Mouse (Mus musculus) heart, embryonic 14.5 days (tissue): Measurements from ENCODE around the gene Sspn. TPM values are rescaled to one million over a fixed set of nuclear protein-coding genes. Genes with fewer than 3 reads are reported as not detected.

Experiments
- ATAC-seq: fragments of 200-750 bp; cut with Nextera tagmentation; 2 replicates; pipeline ENCODE4 v1.8.0; 2017; ENCODE audit warnings: low read depth, moderate TSS enrichment; ENCODE audit not compliant: insufficient number of reproducible peaks, insufficient read depth, low FRiP score
- H3K27ac ChIP-seq, 2 experiments: fragments of 200-500 bp in 1 of 2; fragments of 300-500 bp in 1 of 2; sonication (generic) in 1 of 2; replicated peaks in 1 of 2; 2 replicates each; pipeline ENCODE4 v1.5.1; 2012 to 2014; ENCODE audit warnings: low read depth in 2 of 2, low read length in 2 of 2, control low read depth in 1 of 2, mild to moderate bottlenecking in 1 of 2, mixed read lengths in 1 of 2; ENCODE audit not compliant: control insufficient read depth in 1 of 2, insufficient read depth in 1 of 2
- H3K27me3 ChIP-seq: fragments of 300-500 bp; sonication (generic); 2 replicates; pipeline ENCODE4 v1.6.1; 2014; ENCODE audit warnings: mild to moderate bottlenecking, low read length, control low read depth; ENCODE audit not compliant: control insufficient read depth, insufficient read depth
- H3K36me3 ChIP-seq: fragments of 300-500 bp; sonication (generic); 2 replicates; pipeline ENCODE4 v1.6.1; 2014; ENCODE audit warnings: mild to moderate bottlenecking, control low read depth, low read length, mixed read lengths; ENCODE audit not compliant: control insufficient read depth, insufficient read depth
- H3K4me1 ChIP-seq, 2 experiments: fragments of 200-500 bp in 1 of 2; fragments of 300-500 bp in 1 of 2; sonication (generic) in 1 of 2; 2 replicates each; pipeline ENCODE4 v1.6.1; 2012 to 2014; ENCODE audit warnings: low read length in 2 of 2, control low read depth in 1 of 2, mixed read lengths in 1 of 2; ENCODE audit not compliant: control insufficient read depth in 2 of 2, insufficient read depth in 2 of 2
- H3K4me2 ChIP-seq: fragments of 300-500 bp; sonication (generic); 2 replicates; pipeline ENCODE4 v1.6.1; 2014; ENCODE audit warnings: mild to moderate bottlenecking, low read length
- H3K4me3 ChIP-seq, 2 experiments: fragments of 200-500 bp in 1 of 2; fragments of 300-500 bp in 1 of 2; sonication (generic) in 1 of 2; 2 replicates each; pipeline ENCODE4 v1.5.1; 2012 to 2014; ENCODE audit warnings: low read length in 2 of 2, mild to moderate bottlenecking in 2 of 2, control low read depth in 1 of 2, low read depth in 1 of 2, moderate library complexity in 1 of 2; ENCODE audit not compliant: control insufficient read depth in 1 of 2, insufficient read depth in 1 of 2
- H3K9ac ChIP-seq: fragments of 300-500 bp; sonication (generic); 2 replicates; pipeline ENCODE4 v1.6.1; 2014; ENCODE audit warnings: mild to moderate bottlenecking, low read length
- H3K9me3 ChIP-seq: fragments of 300-500 bp; sonication (generic); 2 replicates; pipeline ENCODE4 v1.6.1; 2016; ENCODE audit warnings: low read length, control low read depth; ENCODE audit not compliant: control insufficient read depth
- WGBS: fragments of 180-500 bp; shearing (Covaris S2); extraction: QIAGEN DNeasy Blood & Tissue Kit; methylation state at CpG from one replicate; pipeline ENCODE4 v1.1.7; 2014; 5-methylcytosine and 5-hydroxymethylcytosine counted together
- polyA plus RNA-seq: library from polyadenylated mRNA; unstranded; fragments of >200 nt; fragmentation: Nextera tagmentation; extraction: Ambion mirVana; gene quantifications from 2 replicates; pipeline ENCODE4 v1.2.1, GENCODE M21; 2014

The Sspn gene
- polyA plus RNA-seq, result 51.7 and 66.4 TPM in 2 replicates

- ATAC-seq, result no peak
- Histone ChIP-seq H3K27me3 (no peaks in the 10 kb centered on the region), H3K36me3 (no peaks in the 10 kb centered on the region), H3K4me1 (peaks cover 13 to 20% of the 10 kb centered on the region in 2 experiments), H3K4me3 (no peak within 1 kb of the TSS), H3K4me2 (no peak within 1 kb of the TSS), H3K9ac (no peak within 1 kb of the TSS), H3K27ac (no peak within 1 kb of the TSS), H3K9me3 (no peaks in the 10 kb centered on the region)
- 69% methylated on average over 3 of the region's 3 CpGs for WGBS
Observed at GRCm38 (mm10) chr6:145931341-145931740, at the start of gene Sspn. Gene Sspn (plus strand): TSS chr6:145931641.

GRCm38 (mm10) chr6:145883010-145883409, 48.4 kb upstream of the Sspn start:
- Histone ChIP-seq H3K9ac (no peak overlapping the region), H3K27me3 (no peaks in the 10 kb centered on the region), H3K4me3 (no peak overlapping the region), H3K27ac (no peak overlapping the region), H3K4me1 (peaks cover 7 to 8% of the 10 kb centered on the region in 2 experiments), H3K4me2 (no peak overlapping the region), H3K9me3 (peaks cover 3% of the 10 kb centered on the region; the same call in 1 of the 2 replicates), H3K36me3 (no peaks in the 10 kb centered on the region)
- no peak for ATAC-seq
- 67% methylated on average over 1 of the region's 1 CpGs for WGBS

DNA sequence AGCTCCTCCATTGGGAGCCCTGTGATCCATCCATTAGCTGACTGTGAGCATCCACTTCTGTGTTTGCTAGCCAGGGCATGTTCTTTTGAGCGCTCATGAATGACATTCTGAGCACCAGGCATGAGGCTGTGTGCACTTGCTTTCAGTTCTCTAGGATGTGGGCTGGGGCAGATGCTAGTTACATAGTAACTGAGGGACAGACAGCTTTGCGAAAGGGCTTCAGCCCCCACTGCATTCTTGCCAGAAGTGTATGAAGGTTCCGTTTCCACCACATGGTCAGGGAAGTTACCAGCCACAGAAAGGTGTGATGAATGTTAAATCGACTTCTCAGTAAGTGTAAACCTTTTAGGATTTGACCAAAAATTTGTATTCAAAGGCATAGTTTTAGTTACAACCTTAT, 47.8 kb upstream of the Sspn start:
- no peak overlapping the region for H3K27ac ChIP-seq
- no peak for ATAC-seq
- no peak overlapping the region for H3K4me3 ChIP-seq
- H3K9me3 ChIP-seq, result peaks cover 3% of the 10 kb centered on the region; the same call in 1 of the 2 replicates
- H3K9ac ChIP-seq, result no peak overlapping the region
- H3K36me3 ChIP-seq, result no peaks in the 10 kb centered on the region
- H3K4me1 ChIP-seq, result peaks cover 7 to 8% of the 10 kb centered on the region in 2 experiments
- 85% methylated on average over 4 of the region's 4 CpGs for WGBS
- H3K4me2 ChIP-seq, result no peak overlapping the region
- no peaks in the 10 kb centered on the region for H3K27me3 ChIP-seq

- ATAC-seq, result no peak
Observed at GRCm38 (mm10) chr6:145885069-145885468, 46.4 kb upstream of the Sspn start.

DNA sequence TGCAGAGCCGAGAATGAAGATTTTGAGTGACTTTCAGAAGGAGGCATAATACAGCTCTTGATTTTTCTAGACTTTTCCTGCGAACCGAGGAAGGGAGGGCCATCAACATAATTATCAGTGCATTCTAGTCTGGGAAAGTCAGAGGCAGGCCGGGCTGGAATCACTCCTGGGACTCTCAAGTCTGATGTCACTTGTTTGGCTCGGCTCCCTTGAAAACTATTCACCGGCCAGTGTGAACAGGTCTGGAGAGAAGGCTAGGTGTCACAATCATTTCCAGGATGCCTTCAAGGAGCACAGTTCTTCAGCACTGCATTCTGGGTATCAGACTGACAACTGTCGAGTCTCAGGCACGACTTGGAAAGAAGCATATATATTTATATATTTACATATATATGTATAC, 45.2 kb upstream of the Sspn start:
- no peaks in the 10 kb centered on the region for H3K9me3 ChIP-seq
- peak overlapping the region; percentile 41 for H3K4me2 ChIP-seq
- H3K27me3 ChIP-seq, result no peaks in the 10 kb centered on the region
- peak; percentile 76 for ATAC-seq
- H3K9ac ChIP-seq, result no peak overlapping the region
- WGBS, result 15% methylated on average over 8 of the region's 8 CpGs
- peaks cover 7 to 8% of the 10 kb centered on the region in 2 experiments for H3K4me1 ChIP-seq
- H3K36me3 ChIP-seq, result no peaks in the 10 kb centered on the region
- H3K27ac ChIP-seq, result peak overlapping the region; percentile 77 to 80; a peak in 3 of 4 replicates
- no peak overlapping the region for H3K4me3 ChIP-seq

More at GRCm38 (mm10) chr6:145885069-145885468, 46.4 kb upstream of the Sspn start:
- 69% methylated on average over 4 of the region's 4 CpGs for WGBS
- Histone ChIP-seq H3K9ac (no peak overlapping the region), H3K27me3 (no peaks in the 10 kb centered on the region), H3K27ac (no peak overlapping the region), H3K9me3 (no peaks in the 10 kb centered on the region), H3K4me1 (peaks cover 7 to 8% of the 10 kb centered on the region in 2 experiments), H3K36me3 (no peaks in the 10 kb centered on the region), H3K4me2 (no peak overlapping the region), H3K4me3 (no peak overlapping the region)

DNA sequence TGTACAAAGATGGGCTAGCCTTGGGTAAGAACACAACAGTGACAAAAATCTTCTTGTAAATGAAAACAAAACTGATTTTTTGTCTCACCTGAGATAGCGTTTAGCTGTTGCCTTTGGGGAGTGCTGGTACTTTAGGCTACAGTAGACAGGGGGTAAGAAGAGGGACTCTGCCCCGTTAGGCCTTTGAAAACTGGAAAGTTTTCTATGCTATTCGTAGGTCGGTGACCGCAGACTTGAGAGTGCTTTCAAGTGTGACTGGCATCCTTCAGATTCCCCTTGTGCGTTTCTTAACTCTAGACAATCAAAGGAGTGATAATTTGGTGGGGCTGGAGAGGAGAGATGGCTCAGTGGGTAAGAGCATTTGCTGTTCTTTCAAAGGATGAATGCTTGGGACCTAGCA, 43.7 kb upstream of the Sspn start:
- H3K9ac ChIP-seq, result no peak overlapping the region
- H3K27me3 ChIP-seq, result no peaks in the 10 kb centered on the region
- no peaks in the 10 kb centered on the region for H3K36me3 ChIP-seq
- H3K4me2 ChIP-seq, result no peak overlapping the region
- no peaks in the 10 kb centered on the region for H3K9me3 ChIP-seq
- no peak overlapping the region for H3K4me3 ChIP-seq
- no peak overlapping the region for H3K27ac ChIP-seq
- no peak for ATAC-seq
- WGBS, result 82% methylated on average over 6 of the region's 6 CpGs
- peaks cover 7 to 8% of the 10 kb centered on the region in 2 experiments for H3K4me1 ChIP-seq

DNA sequence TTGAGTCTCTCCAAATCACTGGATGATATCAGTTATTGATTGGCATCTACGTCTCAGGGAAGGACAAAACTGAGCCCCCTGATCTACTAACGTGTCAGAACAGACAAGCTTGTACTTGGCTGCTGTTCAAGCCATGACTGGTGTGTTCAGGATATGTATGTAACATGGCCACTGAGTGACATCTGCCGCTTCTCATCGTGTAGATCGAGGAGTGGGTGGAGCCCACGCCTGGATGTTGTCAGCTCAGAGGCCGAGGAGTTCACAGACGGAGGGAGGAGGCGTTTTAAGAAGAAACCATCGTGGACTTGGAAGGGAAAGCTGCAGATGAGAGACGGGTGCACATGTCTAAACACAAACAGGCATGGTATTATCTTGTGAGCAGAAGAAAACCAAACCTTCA, 39.5 kb upstream of the Sspn start:
- ATAC-seq, result no peak
- H3K9me3 ChIP-seq, result no peaks in the 10 kb centered on the region
- no peaks in the 10 kb centered on the region for H3K36me3 ChIP-seq
- no peak overlapping the region for H3K27ac ChIP-seq
- H3K27me3 ChIP-seq, result no peaks in the 10 kb centered on the region
- H3K4me3 ChIP-seq, result no peak overlapping the region
- H3K4me1 ChIP-seq, result peaks cover 6% of the 10 kb centered on the region in 2 experiments
- no peak overlapping the region for H3K4me2 ChIP-seq
- WGBS, result 76% methylated on average over 11 of the region's 11 CpGs
- no peak overlapping the region for H3K9ac ChIP-seq
